Mouse (Mus musculus) hindbrain, embryonic 12.5 days (tissue): ENCODE data around the gene Camk2g. TPM values are rescaled to one million over a fixed set of nuclear protein-coding genes. Genes with fewer than 3 reads are reported as not detected.

Source experiments
- ATAC-seq: fragments of 200-750 bp; cut with Nextera tagmentation; 2 replicates; pipeline ENCODE4 v1.8.0; 2017; ENCODE audit warnings: moderate TSS enrichment; ENCODE audit not compliant: low FRiP score
- H3K27ac ChIP-seq: fragments of 300-500 bp; sonication (generic); 2 replicates; pipeline ENCODE4 v1.5.1; 2016; ENCODE audit warnings: mild to moderate bottlenecking
- H3K27me3 ChIP-seq: fragments of 300-500 bp; sonication (generic); 2 replicates; pipeline ENCODE4 v1.6.1; 2016; ENCODE audit warnings: mild to moderate bottlenecking
- H3K36me3 ChIP-seq: fragments of 300-500 bp; sonication (generic); 2 replicates; pipeline ENCODE4 v1.6.1; 2016; ENCODE audit warnings: mild to moderate bottlenecking
- H3K4me1 ChIP-seq: fragments of 300-500 bp; sonication (generic); 2 replicates; pipeline ENCODE4 v1.6.1; 2016
- H3K4me2 ChIP-seq: fragments of 300-500 bp; sonication (generic); replicated peaks from 2 replicates; pipeline ENCODE4 v1.6.1; 2016; ENCODE audit warnings: mild to moderate bottlenecking
- H3K4me3 ChIP-seq: fragments of 300-500 bp; sonication (generic); 2 replicates; pipeline ENCODE4 v1.5.1; 2016; ENCODE audit warnings: mild to moderate bottlenecking
- H3K9ac ChIP-seq: fragments of 300-500 bp; sonication (generic); 2 replicates; pipeline ENCODE4 v1.6.1; 2016; ENCODE audit warnings: mild to moderate bottlenecking, moderate library complexity
- H3K9me3 ChIP-seq: fragments of 300-500 bp; sonication (generic); replicated peaks from 2 replicates; pipeline ENCODE4 v1.6.1; 2016; ENCODE audit warnings: mild to moderate bottlenecking
- WGBS: fragments of 180-500 bp; shearing (Covaris S2); methylation state at CpG from one replicate; pipeline ENCODE4 v1.1.7; 2016; 5-methylcytosine and 5-hydroxymethylcytosine counted together
- polyA plus RNA-seq: library from polyadenylated mRNA; unstranded; fragments of >200 nt; fragmentation: Nextera tagmentation; extraction: Ambion mirVana; gene quantifications from 2 replicates; pipeline ENCODE4 v1.2.1, GENCODE M21; 2016

The Camk2g gene
- polyA plus RNA-seq, 1 experiment from 2014 or later: 75.5 TPM

- Histone ChIP-seq H3K27me3 (no peaks in the 10 kb centered on the region), H3K9me3 (no peaks in the 10 kb centered on the region), H3K4me2 (peak overlapping the region; percentile 84), H3K4me1 (peaks cover 56% of the 10 kb centered on the region), H3K36me3 (peaks cover 37% of the 10 kb centered on the region), H3K27ac (no peak overlapping the region), H3K9ac (no peak overlapping the region), H3K4me3 (no peak overlapping the region)
- 77% methylated on average over 16 of the region's 16 CpGs for WGBS
- ATAC-seq: no peak
Measured at GRCm38 (mm10) chr14:20791511-20792242, 2.2 kb downstream of the Camk2g start.

- Histone ChIP-seq H3K36me3 (peaks cover 43% of the 10 kb centered on the region), H3K9me3 (no peaks in the 10 kb centered on the region), H3K9ac (0 out of 2 replicates have a peak overlapping the region, but pooled peaks have one; percentile 18), H3K27ac (no peak overlapping the region), H3K4me1 (peaks cover 57% of the 10 kb centered on the region), H3K4me3 (no peak overlapping the region), H3K4me2 (no peak overlapping the region), H3K27me3 (no peaks in the 10 kb centered on the region)
- ATAC-seq: no peak
- 92% methylated on average over 6 of the region's 6 CpGs for WGBS
Measured at GRCm38 (mm10) chr14:20790996-20791395, 2.9 kb downstream of the Camk2g start.

DNA sequence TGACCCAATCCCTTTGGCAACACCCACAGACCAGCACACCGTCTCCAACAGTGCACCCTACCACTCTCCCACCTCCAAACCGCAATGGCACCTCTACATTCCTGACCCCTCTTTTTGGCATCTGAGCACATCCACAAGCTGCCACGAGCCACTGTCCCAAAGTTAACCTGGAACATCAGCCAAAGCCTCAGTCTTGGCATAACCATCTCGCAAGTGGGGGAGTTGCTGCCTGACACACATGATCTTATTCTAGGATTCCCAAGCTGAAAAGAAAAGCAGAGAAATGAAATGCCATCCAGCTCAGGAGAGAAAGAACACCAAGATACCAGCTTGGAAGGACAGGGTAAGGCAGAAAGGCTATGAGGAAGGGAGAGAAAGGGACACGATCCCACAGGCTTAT is 3.4 kb downstream of the Camk2g start:
- H3K9me3 ChIP-seq: no peaks in the 10 kb centered on the region
- H3K4me2 ChIP-seq: no peak overlapping the region
- H3K36me3 ChIP-seq: peaks cover 46% of the 10 kb centered on the region
- H3K27ac ChIP-seq: no peak overlapping the region
- H3K4me1 ChIP-seq: peaks cover 53% of the 10 kb centered on the region
- WGBS: 92% methylated on average over 5 of the region's 5 CpGs
- H3K27me3 ChIP-seq: no peaks in the 10 kb centered on the region
- no peak for ATAC-seq
- H3K9ac ChIP-seq: no peak overlapping the region
- no peak overlapping the region for H3K4me3 ChIP-seq

- ATAC-seq: no peak
- WGBS: 92% methylated on average over 4 of the region's 4 CpGs
- no peaks in the 10 kb centered on the region for H3K27me3 ChIP-seq
- H3K4me1 ChIP-seq: peaks cover 46% of the 10 kb centered on the region
- no peak overlapping the region for H3K4me2 ChIP-seq
- H3K9me3 ChIP-seq: no peaks in the 10 kb centered on the region
- no peak overlapping the region for H3K27ac ChIP-seq
- H3K9ac ChIP-seq: no peak overlapping the region
- H3K4me3 ChIP-seq: no peak overlapping the region
- H3K36me3 ChIP-seq: peaks cover 53% of the 10 kb centered on the region
Measured at GRCm38 (mm10) chr14:20789593-20789992, 4.3 kb downstream of the Camk2g start.

DNA sequence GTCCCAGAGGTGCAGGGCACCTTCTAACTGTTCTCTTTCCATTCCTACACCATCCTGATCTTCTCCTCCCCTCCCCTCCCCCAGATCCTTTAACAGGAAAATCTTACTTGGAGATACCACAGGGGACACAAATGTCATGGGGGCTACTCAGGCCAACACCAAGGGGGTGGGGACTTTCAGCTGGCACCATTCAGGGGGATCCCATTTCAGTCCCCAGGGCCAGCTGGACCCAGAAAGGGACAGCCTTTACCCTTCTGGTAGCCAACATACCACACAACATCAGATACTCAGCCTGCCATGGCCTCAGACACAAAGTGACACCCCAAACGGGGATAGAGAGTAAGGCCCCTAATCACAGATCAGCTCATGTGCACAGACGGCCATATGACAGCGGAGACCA is 5.7 kb downstream of the Camk2g start:
- ATAC-seq: no peak
- Histone ChIP-seq H3K27ac (no peak overlapping the region), H3K4me3 (no peak overlapping the region), H3K9me3 (no peaks in the 10 kb centered on the region), H3K9ac (no peak overlapping the region), H3K4me2 (no peak overlapping the region), H3K36me3 (peaks cover 63% of the 10 kb centered on the region), H3K27me3 (no peaks in the 10 kb centered on the region), H3K4me1 (peaks cover 40% of the 10 kb centered on the region)
- 86% methylated on average over 3 of the region's 3 CpGs for WGBS

GRCm38 (mm10) chr14:20786611-20787015 is 7.3 kb downstream of the Camk2g start:
- Histone ChIP-seq H3K9ac (no peak overlapping the region), H3K4me3 (no peak overlapping the region), H3K4me2 (no peak overlapping the region), H3K9me3 (no peaks in the 10 kb centered on the region), H3K27me3 (no peaks in the 10 kb centered on the region), H3K4me1 (peaks cover 28% of the 10 kb centered on the region), H3K27ac (no peak overlapping the region), H3K36me3 (peaks cover 76% of the 10 kb centered on the region)
- ATAC-seq: no peak
- 87% methylated on average over 4 of the region's 4 CpGs for WGBS

DNA sequence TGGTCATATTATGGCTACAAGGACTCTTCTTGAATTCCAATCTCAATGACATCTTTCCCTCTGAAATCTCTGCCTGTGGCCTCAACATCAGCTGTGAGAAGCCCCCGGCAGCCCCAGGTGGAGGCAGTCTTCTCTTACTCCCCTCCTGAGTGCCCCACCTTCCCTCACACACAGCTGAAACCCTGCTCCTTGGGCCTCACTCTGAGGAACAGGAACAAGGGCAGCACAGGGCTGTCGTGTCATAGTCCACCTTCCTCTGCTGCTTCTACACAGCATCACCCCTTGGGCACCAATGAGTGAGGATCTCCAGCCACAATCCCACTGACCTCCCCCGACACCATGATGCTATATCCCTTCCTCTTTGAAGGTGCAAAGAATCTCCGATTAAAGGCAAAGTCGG is 7.9 kb downstream of the Camk2g start:
- no peak overlapping the region for H3K27ac ChIP-seq
- WGBS: 90% methylated on average over 5 of the region's 5 CpGs
- H3K4me2 ChIP-seq: no peak overlapping the region
- ATAC-seq: no peak
- no peaks in the 10 kb centered on the region for H3K9me3 ChIP-seq
- H3K9ac ChIP-seq: no peak overlapping the region
- H3K27me3 ChIP-seq: no peaks in the 10 kb centered on the region
- peaks cover 78% of the 10 kb centered on the region for H3K36me3 ChIP-seq
- peaks cover 23% of the 10 kb centered on the region for H3K4me1 ChIP-seq
- H3K4me3 ChIP-seq: no peak overlapping the region

GRCm38 (mm10) chr14:20785231-20785630 is 8.7 kb downstream of the Camk2g start:
- no peak overlapping the region for H3K4me3 ChIP-seq
- H3K9ac ChIP-seq: no peak overlapping the region
- peaks cover 74% of the 10 kb centered on the region for H3K36me3 ChIP-seq
- H3K4me1 ChIP-seq: peaks cover 23% of the 10 kb centered on the region
- no peaks in the 10 kb centered on the region for H3K9me3 ChIP-seq
- no peak for ATAC-seq
- H3K27me3 ChIP-seq: no peaks in the 10 kb centered on the region
- 95% methylated on average over 1 of the region's 1 CpGs for WGBS
- H3K27ac ChIP-seq: no peak overlapping the region
- H3K4me2 ChIP-seq: no peak overlapping the region

GRCm38 (mm10) chr14:20784708-20785107 is 9.2 kb downstream of the Camk2g start:
- Histone ChIP-seq H3K9me3 (no peaks in the 10 kb centered on the region), H3K27ac (no peak overlapping the region), H3K27me3 (no peaks in the 10 kb centered on the region), H3K4me1 (peaks cover 23% of the 10 kb centered on the region), H3K4me3 (no peak overlapping the region), H3K4me2 (no peak overlapping the region), H3K36me3 (peaks cover 70% of the 10 kb centered on the region), H3K9ac (no peak overlapping the region)
- ATAC-seq: no peak
- 84% methylated on average over 7 of the region's 7 CpGs for WGBS

- H3K9ac ChIP-seq: no peak overlapping the region
- no peak overlapping the region for H3K4me2 ChIP-seq
- no peak overlapping the region for H3K4me3 ChIP-seq
- ATAC-seq: no peak
- H3K27me3 ChIP-seq: no peaks in the 10 kb centered on the region
- no peaks in the 10 kb centered on the region for H3K9me3 ChIP-seq
- no peak overlapping the region for H3K27ac ChIP-seq
- WGBS: 95% methylated on average over 6 of the region's 6 CpGs
- peaks cover 23% of the 10 kb centered on the region for H3K4me1 ChIP-seq
- H3K36me3 ChIP-seq: peaks cover 68% of the 10 kb centered on the region
Measured at GRCm38 (mm10) chr14:20783526-20783925, 10.4 kb downstream of the Camk2g start.

DNA sequence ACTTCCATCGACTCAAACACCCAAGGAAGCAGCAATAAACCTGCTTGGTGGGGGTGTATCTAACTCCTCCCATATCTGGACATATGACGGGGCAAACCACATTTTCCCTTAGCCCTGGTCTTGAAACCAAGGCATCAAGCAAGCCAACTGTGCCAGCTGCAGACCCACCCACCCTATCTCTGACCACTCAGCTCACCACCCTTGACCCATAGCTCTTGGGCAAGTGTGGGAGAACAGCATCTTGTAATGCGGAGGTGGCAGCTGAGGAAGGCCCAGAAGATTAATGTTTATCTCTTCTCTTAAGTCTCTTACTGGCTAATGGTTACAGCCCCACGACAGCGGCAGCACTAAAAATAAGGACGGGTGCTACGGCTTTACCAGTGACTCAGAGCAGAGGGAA is 11.0 kb downstream of the Camk2g start:
- Histone ChIP-seq H3K27ac (no peak overlapping the region), H3K36me3 (peaks cover 68% of the 10 kb centered on the region), H3K4me3 (no peak overlapping the region), H3K9me3 (no peaks in the 10 kb centered on the region), H3K27me3 (no peaks in the 10 kb centered on the region), H3K4me1 (peaks cover 19% of the 10 kb centered on the region), H3K9ac (no peak overlapping the region), H3K4me2 (no peak overlapping the region)
- no peak for ATAC-seq
- 94% methylated on average over 7 of the region's 7 CpGs for WGBS

DNA sequence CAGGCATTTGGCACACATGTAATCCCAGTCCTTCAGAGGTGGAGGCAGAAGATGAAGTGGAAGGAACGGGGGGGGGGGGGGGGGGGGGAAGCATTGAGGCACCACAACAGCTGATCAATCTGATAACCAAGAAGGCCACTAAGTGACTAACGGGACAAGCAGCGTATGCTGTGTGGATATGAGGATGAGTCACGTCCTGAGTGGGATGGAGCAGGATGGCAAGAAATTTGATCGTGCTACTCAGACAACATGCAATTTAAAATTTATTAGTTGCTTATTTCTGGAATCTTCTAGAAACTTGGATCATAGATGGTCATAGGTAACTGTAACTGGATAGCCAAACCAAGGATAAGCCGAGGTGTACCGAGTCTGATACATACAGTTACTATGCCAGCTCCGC is 13.7 kb downstream of the Camk2g start:
- Histone ChIP-seq H3K9ac (no peak overlapping the region), H3K36me3 (peaks cover 62% of the 10 kb centered on the region)
- whole genome bisulfite sequencing: 93% methylated on average over 8 of the region's 8 CpGs

DNA sequence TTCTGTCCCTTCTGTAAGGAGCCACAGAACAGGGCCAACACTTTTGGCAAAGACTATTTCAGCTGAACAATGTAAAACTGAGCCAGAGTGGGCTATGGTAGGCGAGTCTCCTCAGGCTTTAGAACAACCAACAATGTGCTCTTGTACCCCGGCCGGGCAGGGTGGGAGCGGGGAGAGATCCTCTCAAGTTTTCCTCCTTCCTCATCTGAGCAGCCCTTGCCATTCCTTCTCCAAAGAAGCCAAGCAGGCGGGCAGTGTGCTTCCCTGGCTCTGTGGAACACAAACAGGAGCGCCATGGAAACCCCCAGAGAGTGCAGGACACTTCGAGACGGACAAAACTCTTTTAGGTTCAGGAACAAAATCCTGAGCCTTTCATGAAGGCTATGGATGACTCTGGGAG is 15.4 kb downstream of the Camk2g start:
- no peak for ATAC-seq

More for the DNA sequence above, 13.7 kb downstream of the Camk2g start:
- H3K4me2 ChIP-seq: no peak overlapping the region
- H3K4me1 ChIP-seq: peaks cover 7% of the 10 kb centered on the region
- no peaks in the 10 kb centered on the region for H3K9me3 ChIP-seq
- no peaks in the 10 kb centered on the region for H3K27me3 ChIP-seq
- no peak overlapping the region for H3K4me3 ChIP-seq
- ATAC-seq: no peak
- no peak overlapping the region for H3K27ac ChIP-seq

More for the DNA sequence above, 15.4 kb downstream of the Camk2g start:
- Histone ChIP-seq H3K27ac (no peak overlapping the region), H3K4me1 (peaks cover 12% of the 10 kb centered on the region), H3K9me3 (no peaks in the 10 kb centered on the region), H3K9ac (no peak overlapping the region), H3K27me3 (no peaks in the 10 kb centered on the region), H3K36me3 (peaks cover 51% of the 10 kb centered on the region), H3K4me2 (no peak overlapping the region), H3K4me3 (no peak overlapping the region)
- 83% methylated on average over 8 of the region's 8 CpGs for WGBS
